Mouse (Mus musculus): Measurements from ENCODE around the gene Ceacam18. TPM values are rescaled to one million over a fixed set of nuclear protein-coding genes. Genes with fewer than 3 reads are reported as not detected.
A peak's percentile ranks its signal among the peaks of the same experiment; 100 is the strongest.

Gene Ceacam18
- polyA plus RNA-seq (2021), result 0.06 TPM

DNA sequence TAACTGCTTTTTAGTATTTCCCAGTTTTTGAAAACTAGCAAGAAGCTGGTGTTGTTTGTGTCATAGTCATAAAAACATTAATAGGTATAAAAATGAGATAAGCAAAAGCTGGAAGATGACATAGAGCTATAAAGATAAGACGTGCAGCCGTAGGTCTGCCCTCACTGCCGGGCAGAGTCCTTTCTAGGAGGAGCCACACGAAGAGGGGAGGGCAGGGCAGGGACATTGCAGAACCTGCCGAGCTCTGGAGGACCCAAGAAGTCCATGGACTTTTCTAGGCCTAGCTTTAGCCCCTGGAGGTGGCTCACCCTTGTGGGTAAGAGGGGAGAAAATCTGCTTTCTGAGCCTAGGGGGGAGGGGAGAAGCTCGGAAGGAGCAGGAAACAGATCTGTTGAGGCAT, at the start of gene Ceacam18:
Ceacam18 (plus strand) TSS at position 208 of the 400 bp plus-strand sequence.
- in situ Hi-C loops (cut with MboI; ENCODE audit: low pct_unique_long_range_greater_than_20kb), result no loop called here
- no peak for ATAC-seq
- no peak for TF ChIP-seq CTCF (IDR thresholded peaks at IDR 0.05)
- ChIA-PET CTCF (interaction anchor here (0.9 kb wide), 1 partner anchor 9 kb away, joined by 3 read pairs; no protein-coding TSS in a partner anchor), POLR2A (no interaction called here)
- no peaks in the 10 kb centered on the region for H3K27me3 ChIP-seq
- DNase-seq (ENCODE audit: low read depth, low spot score), result no peak

DNA sequence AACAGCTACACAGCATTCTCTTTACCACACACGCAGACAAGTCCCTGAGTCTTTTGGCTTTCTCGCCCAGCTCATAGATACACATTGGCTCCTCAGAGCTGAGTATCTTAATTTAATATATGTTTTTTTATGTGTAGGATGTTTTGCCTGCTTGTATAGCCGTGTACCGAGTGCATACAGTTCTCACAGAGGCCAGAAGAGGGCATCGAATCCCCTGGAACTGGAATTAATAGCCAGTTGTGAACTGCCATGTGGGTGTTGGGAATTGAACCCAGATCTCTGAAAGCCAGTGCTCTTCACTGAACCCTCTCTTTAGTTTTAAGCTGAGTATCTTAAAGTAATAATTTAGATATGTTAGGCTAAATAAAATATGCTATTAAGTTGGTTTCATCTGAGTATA, 49.7 kb upstream of the Ceacam18 start:
- peak; percentile 55 for TF ChIP-seq CTCF (IDR thresholded peaks at IDR 0.05)
- no peak for DNase-seq (ENCODE audit: low read depth, low spot score)
- H3K27me3 ChIP-seq, result no peaks in the 10 kb centered on the region
- in situ Hi-C loops (cut with MboI; ENCODE audit: low pct_unique_long_range_greater_than_20kb), result loop anchor here (5.0 to 25.0 kb wide), 3 partner anchors 88 to 653 kb away; partner anchors contain the start of genes 1700028J19Rik, 2410002F23Rik, Ctu1 and Gm36864
- CTCF ChIA-PET, result interaction anchor here (0.7 kb wide), 1 partner anchor 17 kb away, joined by 3 read pairs; no protein-coding TSS in a partner anchor
- POLR2A ChIA-PET, result no interaction called here
- ATAC-seq, result no peak

DNA sequence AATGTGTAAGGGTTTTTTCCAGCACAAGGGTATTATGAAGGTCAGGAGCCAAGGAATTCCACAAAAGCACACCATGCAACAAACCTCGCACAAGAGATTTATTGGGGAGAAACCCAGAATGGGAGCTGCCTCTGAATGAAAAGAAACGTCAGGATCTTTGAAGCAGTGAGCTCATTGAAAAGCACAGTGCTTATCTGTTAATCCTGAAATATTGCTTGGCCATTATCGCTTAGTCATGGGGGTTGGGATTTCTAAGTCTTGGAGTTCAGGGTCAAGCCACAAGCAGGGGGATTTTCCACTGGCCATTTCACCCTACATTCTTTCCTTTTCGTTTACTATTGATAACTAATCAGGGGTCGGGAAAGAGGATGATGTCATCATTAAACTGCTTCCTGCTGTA, 32.6 kb upstream of the Ceacam18 start:
- ChIA-PET CTCF (interaction anchor here (1.2 kb wide), 1 partner anchor 17 kb away, joined by 3 read pairs; no protein-coding TSS in a partner anchor), POLR2A (no interaction called here)
- ATAC-seq (no peak), DNase-seq (ENCODE audit: low read depth, low spot score) (no peak)
- no peaks in the 10 kb centered on the region for H3K27me3 ChIP-seq
- TF ChIP-seq CTCF (IDR thresholded peaks at IDR 0.05), result no peak
- in situ Hi-C loops (cut with MboI; ENCODE audit: low pct_unique_long_range_greater_than_20kb), result no loop called here

GRCm38 (mm10) chr7:43606896-43607742, 27.4 kb upstream of the Ceacam18 start, which contains the start of gene Zfp819:
Zfp819 (plus strand) TSS chr7:43607169.
- TF ChIP-seq CTCF (IDR thresholded peaks at IDR 0.05), result no peak
- H3K27me3 ChIP-seq, result no peaks in the 10 kb centered on the region
- ChIA-PET POLR2A (no interaction called here), CTCF (interaction anchor here (1.3 kb wide), 1 partner anchor 13 kb away, joined by 3 read pairs; no protein-coding TSS in a partner anchor)
- ATAC-seq, result peak; percentile 51
- in situ Hi-C loops (cut with MboI; ENCODE audit: low pct_unique_long_range_greater_than_20kb), result no loop called here
- DNase-seq (ENCODE audit: low read depth, low spot score), result no peak

DNA sequence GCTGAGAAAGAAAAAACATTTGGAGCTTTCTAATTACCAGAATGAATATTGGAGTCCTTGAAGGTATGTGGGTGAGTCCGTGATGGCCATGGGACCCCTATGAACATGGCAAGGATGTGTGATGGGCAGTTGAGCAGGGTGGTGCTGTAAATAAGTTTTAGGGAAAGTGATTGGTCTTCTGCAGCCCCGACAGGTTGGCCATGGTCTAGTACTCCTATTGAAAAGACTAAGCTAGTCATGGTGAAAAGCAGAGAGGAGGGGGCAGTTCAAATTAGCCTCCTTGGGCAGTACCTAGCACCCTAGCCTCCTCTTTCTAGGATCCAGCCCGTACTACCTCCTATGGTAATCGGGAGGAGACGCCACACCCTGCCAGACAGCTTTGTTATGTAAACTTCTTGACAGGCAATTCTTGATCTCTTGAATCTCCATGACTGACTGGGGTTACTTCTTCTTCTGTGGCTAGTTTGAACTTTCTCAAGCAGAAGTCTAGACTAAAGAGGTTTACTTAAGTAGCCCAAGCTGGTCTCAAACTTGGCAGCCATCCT, 26.7 kb upstream of the Ceacam18 start:
- ChIA-PET POLR2A (no interaction called here), CTCF (interaction anchor here (1.3 kb wide), 1 partner anchor 13 kb away, joined by 3 read pairs; no protein-coding TSS in a partner anchor)
- no peaks in the 10 kb centered on the region for H3K27me3 ChIP-seq
- DNase-seq (ENCODE audit: low read depth, low spot score) (no peak), ATAC-seq (no peak)
- no peak for TF ChIP-seq CTCF (IDR thresholded peaks at IDR 0.05)
- in situ Hi-C loops (cut with MboI; ENCODE audit: low pct_unique_long_range_greater_than_20kb), result no loop called here

DNA sequence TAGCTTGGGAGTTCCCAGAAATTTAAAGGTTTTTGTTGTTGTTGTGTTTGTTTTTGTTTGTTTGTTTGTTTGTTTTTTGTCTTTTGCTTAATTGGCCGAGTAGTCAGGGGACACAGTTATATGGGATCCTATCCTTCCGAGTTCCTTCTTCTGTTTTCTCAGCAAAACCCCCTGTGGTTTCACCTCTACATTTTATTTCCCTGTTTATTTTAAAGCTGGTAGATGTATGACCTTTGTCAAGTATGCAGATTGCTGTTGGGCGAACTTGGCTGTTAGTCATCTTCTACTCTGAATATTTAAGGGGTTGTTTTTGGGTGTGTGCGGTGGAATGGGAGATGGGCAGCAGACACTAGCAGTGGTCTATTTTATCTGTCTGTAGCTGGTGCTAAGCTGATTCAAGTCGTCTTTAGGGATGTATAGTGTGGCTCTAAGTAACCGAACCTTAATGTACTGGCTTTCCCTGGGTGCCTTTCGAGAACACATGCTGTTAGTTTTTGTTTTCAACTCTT, 26.1 kb upstream of the Ceacam18 start:
- ATAC-seq, result no peak
- TF ChIP-seq CTCF (IDR thresholded peaks at IDR 0.05), result no peak
- in situ Hi-C loops (cut with MboI; ENCODE audit: low pct_unique_long_range_greater_than_20kb), result no loop called here
- POLR2A ChIA-PET, result no interaction called here
- CTCF ChIA-PET, result interaction anchor here (1.0 kb wide), 1 partner anchor 19 kb away, joined by 3 read pairs; no protein-coding TSS in a partner anchor
- no peak for DNase-seq (ENCODE audit: low read depth, low spot score)
- no peaks in the 10 kb centered on the region for H3K27me3 ChIP-seq

- TF ChIP-seq CTCF (IDR thresholded peaks at IDR 0.05), result no peak
- POLR2A ChIA-PET, result no interaction called here
- H3K27me3 ChIP-seq, result no peaks in the 10 kb centered on the region
- in situ Hi-C loops (cut with MboI; ENCODE audit: low pct_unique_long_range_greater_than_20kb), result no loop called here
- DNase-seq (ENCODE audit: low read depth, low spot score) (no peak), ATAC-seq (no peak)
- CTCF ChIA-PET, result no interaction called here
Observed at GRCm38 (mm10) chr7:43613816-43614551, 20.5 kb upstream of the Ceacam18 start.

DNA sequence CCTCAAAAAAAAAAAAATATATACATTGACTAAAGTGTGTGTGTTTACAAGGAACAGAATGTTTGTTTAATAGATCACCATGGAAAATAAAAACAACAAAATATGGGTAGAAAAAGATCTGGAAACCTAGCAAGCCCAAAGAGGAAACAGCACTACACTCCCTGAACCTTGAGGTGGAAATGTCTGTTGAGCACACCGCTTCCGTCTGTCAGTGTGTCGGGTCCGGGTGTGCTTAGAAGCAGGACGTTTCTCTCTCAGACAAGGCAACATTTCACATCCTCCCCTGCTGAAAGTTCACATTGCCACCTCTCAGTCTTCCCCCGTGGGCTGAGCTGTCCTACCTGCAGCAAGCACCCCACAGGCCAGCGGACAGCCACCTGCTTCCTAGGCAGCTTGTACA, 11.6 kb upstream of the Ceacam18 start:
- ChIA-PET POLR2A (no interaction called here), CTCF (no interaction called here)
- in situ Hi-C loops (cut with MboI; ENCODE audit: low pct_unique_long_range_greater_than_20kb), result no loop called here
- TF ChIP-seq CTCF (IDR thresholded peaks at IDR 0.05), result no peak
- no peaks in the 10 kb centered on the region for H3K27me3 ChIP-seq
- DNase-seq (ENCODE audit: low read depth, low spot score) (no peak), ATAC-seq (no peak)

DNA sequence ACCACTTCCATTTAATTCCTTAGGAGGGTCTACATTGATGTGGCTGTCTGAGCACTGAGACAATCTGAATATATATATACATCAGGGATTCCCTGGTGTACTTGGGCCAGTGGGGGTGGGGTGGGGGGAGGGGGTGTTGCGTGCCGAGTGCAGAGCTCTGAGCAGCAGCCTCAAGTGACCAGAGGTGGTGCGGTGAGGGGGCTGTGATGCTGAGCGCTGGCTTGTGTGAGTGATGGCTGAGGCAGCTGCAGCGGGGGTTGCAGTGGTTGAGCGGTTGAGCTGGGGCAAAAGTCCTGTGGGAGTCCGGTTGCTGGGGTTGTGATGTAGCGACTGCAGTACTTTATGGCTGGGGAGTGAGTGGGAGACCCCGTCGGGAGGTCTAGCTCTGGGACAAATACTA, 10.7 kb upstream of the Ceacam18 start:
- in situ Hi-C loops (cut with MboI; ENCODE audit: low pct_unique_long_range_greater_than_20kb), result no loop called here
- ChIA-PET POLR2A (no interaction called here), CTCF (no interaction called here)
- ATAC-seq (no peak), DNase-seq (ENCODE audit: low read depth, low spot score) (no peak)
- TF ChIP-seq CTCF (IDR thresholded peaks at IDR 0.05), result no peak
- no peaks in the 10 kb centered on the region for H3K27me3 ChIP-seq

DNA sequence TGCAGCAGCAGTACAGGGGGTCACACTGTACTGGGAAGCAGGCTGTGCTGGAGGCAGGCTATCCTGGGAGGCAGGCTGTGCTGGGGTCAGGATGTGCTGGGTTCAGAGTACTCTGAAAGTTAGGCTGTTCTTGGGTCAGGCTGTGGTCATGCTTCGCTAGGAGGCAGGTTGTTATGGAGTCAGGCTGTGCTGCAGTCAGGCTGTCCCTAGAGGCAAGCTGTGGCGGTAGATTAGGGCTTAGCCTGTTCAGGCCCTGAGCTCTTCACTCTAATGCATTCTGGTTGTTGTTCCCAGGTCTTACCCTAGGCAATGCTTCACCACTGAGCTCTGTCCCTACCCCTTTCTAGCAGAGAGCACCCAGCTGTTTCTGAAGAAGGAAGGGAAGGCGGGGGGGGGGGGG, 9.4 kb upstream of the Ceacam18 start:
- CTCF ChIA-PET, result no interaction called here
- POLR2A ChIA-PET, result no interaction called here
- no peaks in the 10 kb centered on the region for H3K27me3 ChIP-seq
- in situ Hi-C loops (cut with MboI; ENCODE audit: low pct_unique_long_range_greater_than_20kb), result no loop called here
- DNase-seq (ENCODE audit: low read depth, low spot score) (no peak), ATAC-seq (no peak)
- TF ChIP-seq CTCF (IDR thresholded peaks at IDR 0.05), result no peak
